Mouse (Mus musculus): ENCODE data around the gene Tmprss7. TPM values are rescaled to one million over a fixed set of nuclear protein-coding genes. Genes with fewer than 3 reads are reported as not detected.

Tmprss7 gene
- polyA plus RNA-seq, 1 experiment, result 0.20 TPM

DNA sequence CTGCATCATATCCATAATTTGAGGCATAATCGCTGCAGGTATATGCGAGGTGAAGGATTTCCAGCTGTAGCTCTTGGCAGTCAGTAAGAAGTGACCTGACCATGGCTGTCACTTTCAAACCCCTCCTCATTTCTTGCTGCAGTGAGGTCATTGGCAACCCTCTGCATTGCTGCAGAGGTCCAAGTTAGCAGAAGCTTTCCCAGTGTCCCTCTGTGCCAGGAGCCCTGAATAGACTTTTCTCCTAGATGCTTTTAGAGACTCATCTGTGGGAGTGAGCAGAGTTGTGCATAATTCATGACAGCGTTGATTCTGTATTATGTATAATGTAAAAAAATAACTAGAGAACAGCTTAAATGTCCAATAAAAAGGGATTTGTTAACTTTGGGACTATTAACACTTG, 8.2 kb downstream of the Tmprss7 start:
- Histone ChIP-seq H3K27ac (ENCODE audit: insufficient read depth, low read depth, low read length) (no peak overlapping the region), H3K4me3 (ENCODE audit: low read depth, low read length) (no peak overlapping the region), H3K36me3 (ENCODE audit: control insufficient read depth, insufficient read depth, low read length) (no peaks in the 10 kb centered on the region), H3K4me1 (ENCODE audit: control insufficient read depth, insufficient read depth, insufficient read length, low read length) (no peaks in the 10 kb centered on the region), H3K27me3 (ENCODE audit: control insufficient read depth, insufficient read depth, low read length) (no peaks in the 10 kb centered on the region)
- 83% methylated on average over 3 of the region's 3 CpGs for WGBS
- TF ChIP-seq POLR2A (IDR thresholded peaks at IDR 0.05; ENCODE audit: low read depth, low read length), result no peak
- TF ChIP-seq CTCF (IDR thresholded peaks at IDR 0.05; ENCODE audit: extremely low read depth, insufficient read length, insufficient replicate concordance, low read depth, low read length), result no peak

DNA sequence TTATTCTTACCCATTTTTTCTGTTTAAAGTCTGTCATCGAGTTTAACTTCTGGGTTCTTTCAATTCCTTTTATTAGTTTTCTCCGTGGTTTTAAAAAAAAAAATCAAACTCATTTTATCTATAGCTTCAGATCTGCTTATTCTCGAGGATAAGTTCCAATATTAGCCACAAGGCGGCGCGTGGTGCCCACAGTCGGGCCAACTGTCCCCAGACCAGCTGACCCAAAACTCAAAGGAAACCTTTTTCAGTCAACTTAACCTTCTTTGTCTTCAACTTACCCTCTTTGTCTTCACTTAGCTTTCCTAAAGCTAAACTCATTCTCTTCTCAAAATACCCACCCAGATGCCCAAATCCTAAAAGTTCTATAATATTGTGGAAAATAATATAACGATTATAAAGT, 8.6 kb downstream of the Tmprss7 start:
- 12% methylated on average over 8 of the region's 8 CpGs for WGBS
- no peak overlapping the region for H3K27ac ChIP-seq (ENCODE audit: insufficient read depth, low read depth, low read length)
- H3K4me3 ChIP-seq (ENCODE audit: low read depth, low read length), result no peak overlapping the region
- TF ChIP-seq CTCF (IDR thresholded peaks at IDR 0.05; ENCODE audit: extremely low read depth, insufficient read length, insufficient replicate concordance, low read depth, low read length), result peak; percentile 93; the same call in 1 of the 2 replicates
- TF ChIP-seq POLR2A (IDR thresholded peaks at IDR 0.05; ENCODE audit: low read depth, low read length), result no peak
- no peaks in the 10 kb centered on the region for H3K36me3 ChIP-seq (ENCODE audit: control insufficient read depth, insufficient read depth, low read length)
- no peaks in the 10 kb centered on the region for H3K4me1 ChIP-seq (ENCODE audit: control insufficient read depth, insufficient read depth, insufficient read length, low read length)
- H3K27me3 ChIP-seq (ENCODE audit: control insufficient read depth, insufficient read depth, low read length), result no peaks in the 10 kb centered on the region

- WGBS, result 7% methylated on average over 1 of the region's 1 CpGs
- no peaks in the 10 kb centered on the region for H3K36me3 ChIP-seq (ENCODE audit: control insufficient read depth, insufficient read depth, low read length)
- H3K4me1 ChIP-seq (ENCODE audit: control insufficient read depth, insufficient read depth, insufficient read length, low read length), result no peaks in the 10 kb centered on the region
These were observed 17.0 kb downstream of the Tmprss7 start for GRCm38 (mm10) chr16:45676462-45676861.

GRCm38 (mm10) chr16:45670005-45670404, 23.5 kb downstream of the Tmprss7 start:
- H3K27ac ChIP-seq (ENCODE audit: insufficient read depth, low read depth, low read length), result 0 out of 2 replicates have a peak overlapping the region, but pooled peaks have one; percentile 1
- WGBS, result 21% methylated on average over 4 of the region's 4 CpGs
- H3K36me3 ChIP-seq (ENCODE audit: control insufficient read depth, insufficient read depth, low read length), result no peaks in the 10 kb centered on the region
- H3K27me3 ChIP-seq (ENCODE audit: control insufficient read depth, insufficient read depth, low read length), result no peaks in the 10 kb centered on the region
- no peak for TF ChIP-seq POLR2A (IDR thresholded peaks at IDR 0.05; ENCODE audit: low read depth, low read length)
- no peak for TF ChIP-seq CTCF (IDR thresholded peaks at IDR 0.05; ENCODE audit: extremely low read depth, insufficient read length, insufficient replicate concordance, low read depth, low read length)
- H3K4me1 ChIP-seq (ENCODE audit: control insufficient read depth, insufficient read depth, insufficient read length, low read length), result peaks cover 8% of the 10 kb centered on the region; the same call in 1 of the 2 replicates
- H3K4me3 ChIP-seq (ENCODE audit: low read depth, low read length), result no peak overlapping the region

More at GRCm38 (mm10) chr16:45676462-45676861, 17.0 kb downstream of the Tmprss7 start:
- no peaks in the 10 kb centered on the region for H3K27me3 ChIP-seq (ENCODE audit: control insufficient read depth, insufficient read depth, low read length)
- no peak overlapping the region for H3K27ac ChIP-seq (ENCODE audit: insufficient read depth, low read depth, low read length)
- TF ChIP-seq POLR2A (IDR thresholded peaks at IDR 0.05; ENCODE audit: low read depth, low read length), result no peak
- no peak for TF ChIP-seq CTCF (IDR thresholded peaks at IDR 0.05; ENCODE audit: extremely low read depth, insufficient read length, insufficient replicate concordance, low read depth, low read length)
- H3K4me3 ChIP-seq (ENCODE audit: low read depth, low read length), result no peak overlapping the region

GRCm38 (mm10) chr16:45668178-45668577, 25.3 kb downstream of the Tmprss7 start:
- WGBS, result 65% methylated on average over 3 of the region's 3 CpGs
- H3K36me3 ChIP-seq (ENCODE audit: control insufficient read depth, insufficient read depth, low read length), result no peaks in the 10 kb centered on the region
- H3K27me3 ChIP-seq (ENCODE audit: control insufficient read depth, insufficient read depth, low read length), result no peaks in the 10 kb centered on the region
- H3K4me1 ChIP-seq (ENCODE audit: control insufficient read depth, insufficient read depth, insufficient read length, low read length), result peaks cover 11% of the 10 kb centered on the region; the same call in 1 of the 2 replicates
- H3K4me3 ChIP-seq (ENCODE audit: low read depth, low read length), result no peak overlapping the region
- TF ChIP-seq POLR2A (IDR thresholded peaks at IDR 0.05; ENCODE audit: low read depth, low read length) (no peak), CTCF (IDR thresholded peaks at IDR 0.05; ENCODE audit: extremely low read depth, insufficient read length, insufficient replicate concordance, low read depth, low read length) (no peak)
- H3K27ac ChIP-seq (ENCODE audit: insufficient read depth, low read depth, low read length), result no peak overlapping the region

DNA sequence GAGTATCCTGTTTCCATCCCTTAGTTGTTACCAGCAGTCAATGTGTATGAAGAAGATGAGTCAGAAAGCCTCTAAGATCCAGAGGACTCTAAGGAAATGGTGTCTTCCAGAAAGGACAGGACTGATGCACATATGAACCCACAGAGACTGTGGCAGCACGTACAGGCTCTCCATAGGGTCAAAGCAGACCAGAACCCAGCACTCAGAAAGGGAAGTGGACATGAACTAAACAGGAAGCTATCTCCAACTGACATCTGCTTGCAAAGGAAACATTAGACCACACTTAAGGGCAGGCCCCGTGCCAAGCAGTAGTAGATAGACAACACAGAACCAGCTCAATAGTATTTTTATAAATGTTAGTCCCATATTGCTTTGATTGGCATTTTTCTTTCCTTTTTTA, 27.3 kb downstream of the Tmprss7 start:
- Histone ChIP-seq H3K36me3 (ENCODE audit: control insufficient read depth, insufficient read depth, low read length) (no peaks in the 10 kb centered on the region), H3K4me3 (ENCODE audit: low read depth, low read length) (no peak overlapping the region), H3K4me1 (ENCODE audit: control insufficient read depth, insufficient read depth, insufficient read length, low read length) (peaks cover 17% of the 10 kb centered on the region; the same call in 1 of the 2 replicates), H3K27ac (ENCODE audit: insufficient read depth, low read depth, low read length) (no peak overlapping the region), H3K27me3 (ENCODE audit: control insufficient read depth, insufficient read depth, low read length) (no peaks in the 10 kb centered on the region)
- 64% methylated on average over 2 of the region's 2 CpGs for WGBS
- TF ChIP-seq CTCF (IDR thresholded peaks at IDR 0.05; ENCODE audit: extremely low read depth, insufficient read length, insufficient replicate concordance, low read depth, low read length) (no peak), POLR2A (IDR thresholded peaks at IDR 0.05; ENCODE audit: low read depth, low read length) (no peak)

DNA sequence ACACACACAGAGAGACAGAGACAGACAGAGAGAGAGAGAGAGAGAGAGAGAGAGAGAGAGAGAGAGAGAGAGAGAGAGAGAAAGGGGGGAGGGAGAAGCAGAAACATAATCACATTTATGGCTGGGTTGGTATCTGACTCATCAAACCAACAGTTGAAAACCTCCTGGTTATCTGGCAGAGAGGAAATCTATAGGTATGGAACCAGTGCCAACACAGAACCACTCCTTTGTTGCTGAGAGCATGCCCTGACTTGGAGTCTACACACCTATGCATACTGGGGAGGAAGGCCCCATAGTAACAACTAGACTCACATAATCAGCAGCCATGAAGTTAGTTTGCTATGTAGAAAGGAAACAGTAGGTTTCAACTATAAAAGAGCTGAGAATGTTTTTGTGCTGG, 31.1 kb downstream of the Tmprss7 start:
- no peaks in the 10 kb centered on the region for H3K27me3 ChIP-seq (ENCODE audit: control insufficient read depth, insufficient read depth, low read length)
- H3K36me3 ChIP-seq (ENCODE audit: control insufficient read depth, insufficient read depth, low read length), result no peaks in the 10 kb centered on the region
- TF ChIP-seq POLR2A (IDR thresholded peaks at IDR 0.05; ENCODE audit: low read depth, low read length) (no peak), CTCF (IDR thresholded peaks at IDR 0.05; ENCODE audit: extremely low read depth, insufficient read length, insufficient replicate concordance, low read depth, low read length) (no peak)
- peaks cover 21% of the 10 kb centered on the region; the same call in 1 of the 2 replicates for H3K4me1 ChIP-seq (ENCODE audit: control insufficient read depth, insufficient read depth, insufficient read length, low read length)
- peak overlapping the region; percentile 32; the same call in 1 of the 2 replicates for H3K27ac ChIP-seq (ENCODE audit: insufficient read depth, low read depth, low read length)
- no peak overlapping the region for H3K4me3 ChIP-seq (ENCODE audit: low read depth, low read length)

Data from small intestine, adult 2 months (tissue).